Mouse (Mus musculus): ENCODE results near the gene 1700018F24Rik. TPM values are rescaled to one million over a fixed set of nuclear protein-coding genes. Genes with fewer than 3 reads are reported as not detected.
"Not testable (repeated sequence)": the region's sequence is repeated elsewhere in the genome, so short reads cannot be mapped to it uniquely, and the experiment has no call there.

Gene 1700018F24Rik
- polyA plus RNA-seq, 2 experiments: not detected

DNA sequence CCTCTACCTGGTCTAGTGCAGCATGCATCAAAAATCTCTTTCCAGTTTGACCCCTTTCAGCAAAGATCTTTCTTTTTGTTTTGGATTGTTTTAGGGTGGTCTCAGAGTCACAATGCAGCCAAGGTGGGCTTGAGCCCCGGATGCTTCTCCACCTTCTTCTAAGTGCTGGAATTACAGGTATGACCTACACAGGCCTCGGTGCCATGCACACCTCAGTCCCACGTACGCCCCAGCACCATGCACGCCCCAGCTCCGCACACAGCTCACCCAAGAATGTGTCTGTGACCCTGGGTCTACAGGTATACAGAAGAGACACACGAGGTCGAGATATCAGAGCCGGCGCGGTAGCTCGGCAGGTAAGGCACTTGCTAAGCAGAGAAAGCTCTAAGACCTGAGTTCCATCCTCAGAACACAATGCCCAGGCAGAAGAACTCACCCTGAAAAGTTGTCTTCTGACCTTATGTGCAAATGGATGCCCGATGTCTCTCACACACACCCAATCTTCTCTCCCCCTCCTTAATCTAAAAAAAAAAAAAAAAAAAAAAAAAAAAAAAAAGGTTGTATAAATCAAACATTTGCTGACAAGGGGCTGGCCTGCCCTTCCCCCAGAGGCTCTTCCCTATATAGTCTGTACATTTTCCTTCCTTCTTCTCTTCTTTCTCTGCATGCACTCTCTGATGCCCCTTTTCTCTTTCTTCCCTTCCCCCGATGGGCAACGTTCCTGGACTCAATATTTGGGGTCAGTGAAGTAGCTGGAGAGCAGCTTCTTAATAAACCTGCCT, 33.7 kb upstream of the 1700018F24Rik start:
- ATAC-seq (ENCODE audit: insufficient read depth): no peak
- H3K27me3 ChIP-seq (ENCODE audit: control insufficient read depth, insufficient read depth, low read length): no peaks in the 10 kb centered on the region
- WGBS (ENCODE audit: insufficient replicate concordance): 74% methylated on average over 15 of the region's 15 CpGs

DNA sequence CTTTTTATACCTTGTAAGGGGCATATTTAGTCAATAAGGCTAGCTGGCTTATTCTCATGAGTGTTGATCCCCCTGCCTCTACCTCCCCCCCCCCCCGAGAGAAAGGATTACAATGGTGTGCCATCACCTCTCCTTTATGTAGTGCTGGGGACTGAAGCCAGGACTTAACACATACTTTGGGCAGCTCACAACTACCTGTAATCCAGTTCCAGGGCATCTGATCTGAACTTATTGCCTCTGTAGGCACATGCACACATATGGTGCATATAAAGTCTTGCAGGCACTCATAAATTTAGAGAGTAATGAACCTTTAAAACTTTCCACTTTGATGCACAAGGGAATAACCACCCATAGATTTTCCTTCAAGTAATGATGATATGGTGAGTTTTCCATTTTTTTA, 28.5 kb upstream of the 1700018F24Rik start:
- Histone ChIP-seq H3K9me3 (ENCODE audit: control insufficient read depth, low read length) (no peaks in the 10 kb centered on the region), H3K4me3 (ENCODE audit: insufficient read depth in 1 of 2, low read depth in 2 of 2, low read length in 2 of 2) (no peak overlapping the region), H3K9ac (replicated peaks) (no peak overlapping the region), H3K27ac (no peak overlapping the region), H3K4me2 (ENCODE audit: low read depth) (no peak overlapping the region), H3K4me1 (replicated peaks; ENCODE audit: control insufficient read depth in 2 of 2, insufficient read depth in 2 of 2, low read length in 1 of 2) (no peaks in the 10 kb centered on the region), H3K36me3 (replicated peaks; ENCODE audit: control insufficient read depth, insufficient read depth, low read depth) (no peaks in the 10 kb centered on the region), H3K27me3 (ENCODE audit: control insufficient read depth, insufficient read depth, low read length) (no peaks in the 10 kb centered on the region)
- 90% methylated on average over 1 of the region's 1 CpGs for WGBS (ENCODE audit: insufficient replicate concordance)
- ATAC-seq (ENCODE audit: insufficient read depth) (no peak), DNase-seq (ENCODE audit: low read depth in 3 of 3, low spot score in 3 of 3) (no peak)
- TF ChIP-seq EP300 (IDR thresholded peaks at IDR 0.05; ENCODE audit: low read depth) (no peak), CTCF (IDR thresholded peaks at IDR 0.05; ENCODE audit: low read depth) (no peak)

More for the DNA sequence above, 33.7 kb upstream of the 1700018F24Rik start:
- no peak overlapping the region for H3K9ac ChIP-seq (replicated peaks)
- H3K4me1 ChIP-seq (replicated peaks; ENCODE audit: control insufficient read depth in 2 of 2, insufficient read depth in 2 of 2, low read length in 1 of 2): no peaks in the 10 kb centered on the region
- DNase-seq (ENCODE audit: low read depth in 3 of 3, low spot score in 3 of 3): no peak
- TF ChIP-seq EP300 (IDR thresholded peaks at IDR 0.05; ENCODE audit: low read depth): no peak
- TF ChIP-seq CTCF (IDR thresholded peaks at IDR 0.05; ENCODE audit: low read depth): no peak
- H3K9me3 ChIP-seq (ENCODE audit: control insufficient read depth, low read length): no peaks in the 10 kb centered on the region
- H3K27ac ChIP-seq: no peak overlapping the region
- no peak overlapping the region for H3K4me3 ChIP-seq (ENCODE audit: insufficient read depth in 1 of 2, low read depth in 2 of 2, low read length in 2 of 2)
- no peaks in the 10 kb centered on the region for H3K36me3 ChIP-seq (replicated peaks; ENCODE audit: control insufficient read depth, insufficient read depth, low read depth)
- H3K4me2 ChIP-seq (ENCODE audit: low read depth): no peak overlapping the region

DNA sequence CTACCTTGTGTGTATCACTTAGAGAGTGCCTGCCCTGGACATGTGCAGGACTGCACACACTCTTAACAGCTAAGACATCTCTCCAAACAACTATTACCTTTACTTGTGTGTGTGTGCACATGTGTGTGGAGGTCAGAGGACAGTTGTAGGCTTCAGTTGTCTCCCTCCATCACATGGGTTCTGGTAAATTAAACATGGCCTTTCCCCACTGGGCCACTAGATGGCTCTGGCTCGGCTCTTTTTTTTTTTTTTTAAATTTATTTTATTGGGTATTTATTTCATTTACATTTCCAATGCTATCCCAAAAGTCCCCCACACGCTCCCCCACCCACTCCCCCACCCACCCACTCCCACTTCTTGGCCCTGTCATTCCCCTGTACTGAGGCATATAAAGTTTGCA, 26.0 kb upstream of the 1700018F24Rik start:
- DNase-seq (ENCODE audit: low read depth in 3 of 3, low spot score in 3 of 3); H3K27ac ChIP-seq; H3K4me1 ChIP-seq (replicated peaks; ENCODE audit: control insufficient read depth in 2 of 2, insufficient read depth in 2 of 2, low read length in 1 of 2); H3K4me2 ChIP-seq (ENCODE audit: low read depth); H3K9ac ChIP-seq (replicated peaks); H3K27me3 ChIP-seq (ENCODE audit: control insufficient read depth, insufficient read depth, low read length); ATAC-seq (ENCODE audit: insufficient read depth); H3K4me3 ChIP-seq (ENCODE audit: insufficient read depth in 1 of 2, low read depth in 2 of 2, low read length in 2 of 2); H3K9me3 ChIP-seq (ENCODE audit: control insufficient read depth, low read length); H3K36me3 ChIP-seq (replicated peaks; ENCODE audit: control insufficient read depth, insufficient read depth, low read depth): not testable (repeated sequence)
- 7% methylated on average over 1 of the region's 2 CpGs for WGBS (ENCODE audit: insufficient replicate concordance)

- not testable (repeated sequence) for ATAC-seq (ENCODE audit: insufficient read depth); H3K4me2 ChIP-seq (ENCODE audit: low read depth); H3K36me3 ChIP-seq (replicated peaks; ENCODE audit: control insufficient read depth, insufficient read depth, low read depth); H3K27ac ChIP-seq; H3K4me1 ChIP-seq (replicated peaks; ENCODE audit: control insufficient read depth in 2 of 2, insufficient read depth in 2 of 2, low read length in 1 of 2); H3K9ac ChIP-seq (replicated peaks); H3K27me3 ChIP-seq (ENCODE audit: control insufficient read depth, insufficient read depth, low read length); H3K4me3 ChIP-seq (ENCODE audit: insufficient read depth in 1 of 2, low read depth in 2 of 2, low read length in 2 of 2); H3K9me3 ChIP-seq (ENCODE audit: control insufficient read depth, low read length); DNase-seq (ENCODE audit: low read depth in 3 of 3, low spot score in 3 of 3)
- 13% methylated on average over 1 of the region's 1 CpGs for WGBS (ENCODE audit: insufficient replicate concordance)
Observed at GRCm38 (mm10) chr5:145020254-145020653, 22.5 kb upstream of the 1700018F24Rik start.

- not testable (repeated sequence) for H3K4me2 ChIP-seq (ENCODE audit: low read depth); H3K4me1 ChIP-seq (replicated peaks; ENCODE audit: control insufficient read depth in 2 of 2, insufficient read depth in 2 of 2, low read length in 1 of 2); H3K36me3 ChIP-seq (replicated peaks; ENCODE audit: control insufficient read depth, insufficient read depth, low read depth); H3K27me3 ChIP-seq (ENCODE audit: control insufficient read depth, insufficient read depth, low read length); H3K9ac ChIP-seq (replicated peaks); ATAC-seq (ENCODE audit: insufficient read depth); DNase-seq (ENCODE audit: low read depth in 3 of 3, low spot score in 3 of 3); H3K9me3 ChIP-seq (ENCODE audit: control insufficient read depth, low read length); H3K4me3 ChIP-seq (ENCODE audit: insufficient read depth in 1 of 2, low read depth in 2 of 2, low read length in 2 of 2); H3K27ac ChIP-seq
- 20% methylated on average over 1 of the region's 1 CpGs for WGBS (ENCODE audit: insufficient replicate concordance)
Observed at GRCm38 (mm10) chr5:145020712-145021111, 22.1 kb upstream of the 1700018F24Rik start.

GRCm38 (mm10) chr5:145030476-145030875, 12.3 kb upstream of the 1700018F24Rik start:
- not testable (repeated sequence) for H3K27me3 ChIP-seq (ENCODE audit: control insufficient read depth, insufficient read depth, low read length); H3K4me1 ChIP-seq (replicated peaks; ENCODE audit: control insufficient read depth in 2 of 2, insufficient read depth in 2 of 2, low read length in 1 of 2); H3K4me3 ChIP-seq (ENCODE audit: insufficient read depth in 1 of 2, low read depth in 2 of 2, low read length in 2 of 2); H3K4me2 ChIP-seq (ENCODE audit: low read depth); H3K9ac ChIP-seq (replicated peaks); H3K36me3 ChIP-seq (replicated peaks; ENCODE audit: control insufficient read depth, insufficient read depth, low read depth); H3K9me3 ChIP-seq (ENCODE audit: control insufficient read depth, low read length); H3K27ac ChIP-seq; DNase-seq (ENCODE audit: low read depth in 3 of 3, low spot score in 3 of 3); ATAC-seq (ENCODE audit: insufficient read depth)
- WGBS (ENCODE audit: insufficient replicate concordance): 60% methylated on average over 1 of the region's 1 CpGs

DNA sequence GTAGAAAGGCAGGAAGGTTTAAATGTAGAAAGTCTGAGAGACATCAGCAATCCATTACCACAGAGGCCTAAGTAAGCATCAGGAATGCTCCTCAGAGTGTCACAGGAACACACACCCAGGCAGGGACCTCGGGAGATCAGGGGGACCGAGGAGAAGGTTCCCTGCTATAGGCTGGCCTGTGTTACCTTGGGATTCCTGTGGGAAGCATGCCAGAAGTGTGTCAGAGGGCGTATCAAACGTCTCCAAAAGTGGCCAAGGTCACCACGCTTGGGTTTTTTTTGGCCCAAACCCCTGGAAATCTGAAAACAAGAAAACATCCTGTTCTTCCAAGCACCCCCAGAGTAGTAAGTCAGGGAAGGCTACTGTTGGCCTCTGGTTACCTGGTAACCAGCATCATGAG, 10.4 kb upstream of the 1700018F24Rik start, which contains the start of gene Gm4871:
TSS of gene Gm4871 (minus strand) at position 364 of the 400 bp plus-strand sequence.
- not testable (repeated sequence) for H3K9me3 ChIP-seq (ENCODE audit: control insufficient read depth, low read length); H3K36me3 ChIP-seq (replicated peaks; ENCODE audit: control insufficient read depth, insufficient read depth, low read depth); H3K27me3 ChIP-seq (ENCODE audit: control insufficient read depth, insufficient read depth, low read length); H3K9ac ChIP-seq (replicated peaks); H3K4me3 ChIP-seq (ENCODE audit: insufficient read depth in 1 of 2, low read depth in 2 of 2, low read length in 2 of 2); H3K4me1 ChIP-seq (replicated peaks; ENCODE audit: control insufficient read depth in 2 of 2, insufficient read depth in 2 of 2, low read length in 1 of 2); H3K27ac ChIP-seq; H3K4me2 ChIP-seq (ENCODE audit: low read depth); DNase-seq (ENCODE audit: low read depth in 3 of 3, low spot score in 3 of 3); ATAC-seq (ENCODE audit: insufficient read depth)
- 51% methylated on average over 5 of the region's 5 CpGs for WGBS (ENCODE audit: insufficient replicate concordance)
